Mouse (Mus musculus): ENCODE measurements around the gene Slc45a2.

GRCm38 (mm10) chr15:11053678-11054439 is 53.3 kb downstream of the Slc45a2 start:
- TF ChIP-seq CTCF (IDR thresholded peaks at IDR 0.05; ENCODE audit: borderline replicate concordance, insufficient read depth, low read length): no peak
- TF ChIP-seq POLR2A (IDR thresholded peaks at IDR 0.05; ENCODE audit: low read depth, low read length): no peak

All from embryonic fibroblast, embryonic 13.5 days (primary cell).